Mouse (Mus musculus): ENCODE data around the gene Rras2. TPM values are rescaled to one million over a fixed set of nuclear protein-coding genes. Genes with fewer than 3 reads are reported as not detected.

Gene Rras2
- total and polyA plus RNA-seq, 2 experiments: 6.0 to 18.3 TPM

GRCm38 (mm10) chr7:114020057-114020703, 97.4 kb downstream of the Rras2 start:
- no peak for DNase-seq (ENCODE audit: extremely low read depth, low read depth, low spot score)
- no peaks in the 10 kb centered on the region for H3K27me3 ChIP-seq (ENCODE audit: control insufficient read depth, insufficient read depth, low read length)
- H3K36me3 ChIP-seq (ENCODE audit: control insufficient read depth, insufficient read depth, low read length): no peaks in the 10 kb centered on the region
- no peaks in the 10 kb centered on the region for H3K79me2 ChIP-seq (ENCODE audit: control insufficient read depth, insufficient read depth, low read length)
- H3K4me3 ChIP-seq (ENCODE audit: insufficient read depth, low read depth, low read length): peak overlapping the region; percentile 50
- no peak overlapping the region for H3K27ac ChIP-seq (replicated peaks; ENCODE audit: insufficient read depth, low read depth, low read length)
- H3K9ac ChIP-seq (ENCODE audit: low read depth, low read length): peak overlapping the region; percentile 77
- TF ChIP-seq CTCF (IDR thresholded peaks at IDR 0.05; ENCODE audit: low read depth, low read length) (no peak), POLR2A (IDR thresholded peaks at IDR 0.05; ENCODE audit: extremely low read depth, insufficient read depth, low read length) (no peak)
- WGBS: 18% methylated on average over 11 of the region's 11 CpGs
- H3K4me1 ChIP-seq (ENCODE audit: control insufficient read depth, insufficient read depth, low read length): peaks cover 6% of the 10 kb centered on the region

DNA sequence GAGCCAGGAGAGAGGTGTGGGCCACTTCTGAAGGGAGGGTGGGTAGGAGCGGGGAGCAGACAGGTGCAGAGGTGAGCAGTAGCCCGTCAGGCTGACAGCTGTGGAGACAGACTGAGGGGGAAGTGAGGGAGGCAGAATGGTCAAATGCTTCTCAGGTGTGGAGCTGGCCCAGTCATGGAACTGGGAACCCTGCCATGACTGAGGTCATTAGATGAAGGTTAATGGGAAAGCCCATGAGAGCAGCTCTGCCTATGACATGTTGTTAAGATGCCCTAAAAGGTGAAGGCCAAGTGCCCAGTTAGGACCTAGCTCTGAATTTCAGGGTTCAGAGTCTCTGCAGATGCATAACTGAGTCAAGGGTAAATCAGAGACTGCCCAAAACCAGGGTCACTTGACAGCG, 98.7 kb downstream of the Rras2 start:
- no peaks in the 10 kb centered on the region for H3K79me2 ChIP-seq (ENCODE audit: control insufficient read depth, insufficient read depth, low read length)
- no peak for TF ChIP-seq CTCF (IDR thresholded peaks at IDR 0.05; ENCODE audit: low read depth, low read length)
- TF ChIP-seq POLR2A (IDR thresholded peaks at IDR 0.05; ENCODE audit: extremely low read depth, insufficient read depth, low read length): no peak
- no peaks in the 10 kb centered on the region for H3K36me3 ChIP-seq (ENCODE audit: control insufficient read depth, insufficient read depth, low read length)
- no peak for DNase-seq (ENCODE audit: extremely low read depth, low read depth, low spot score)
- peaks cover 6% of the 10 kb centered on the region for H3K4me1 ChIP-seq (ENCODE audit: control insufficient read depth, insufficient read depth, low read length)
- no peak overlapping the region for H3K9ac ChIP-seq (ENCODE audit: low read depth, low read length)
- 84% methylated on average over 3 of the region's 3 CpGs for WGBS
- H3K27ac ChIP-seq (replicated peaks; ENCODE audit: insufficient read depth, low read depth, low read length): no peak overlapping the region
- no peak overlapping the region for H3K4me3 ChIP-seq (ENCODE audit: insufficient read depth, low read depth, low read length)
- no peaks in the 10 kb centered on the region for H3K27me3 ChIP-seq (ENCODE audit: control insufficient read depth, insufficient read depth, low read length)

DNA sequence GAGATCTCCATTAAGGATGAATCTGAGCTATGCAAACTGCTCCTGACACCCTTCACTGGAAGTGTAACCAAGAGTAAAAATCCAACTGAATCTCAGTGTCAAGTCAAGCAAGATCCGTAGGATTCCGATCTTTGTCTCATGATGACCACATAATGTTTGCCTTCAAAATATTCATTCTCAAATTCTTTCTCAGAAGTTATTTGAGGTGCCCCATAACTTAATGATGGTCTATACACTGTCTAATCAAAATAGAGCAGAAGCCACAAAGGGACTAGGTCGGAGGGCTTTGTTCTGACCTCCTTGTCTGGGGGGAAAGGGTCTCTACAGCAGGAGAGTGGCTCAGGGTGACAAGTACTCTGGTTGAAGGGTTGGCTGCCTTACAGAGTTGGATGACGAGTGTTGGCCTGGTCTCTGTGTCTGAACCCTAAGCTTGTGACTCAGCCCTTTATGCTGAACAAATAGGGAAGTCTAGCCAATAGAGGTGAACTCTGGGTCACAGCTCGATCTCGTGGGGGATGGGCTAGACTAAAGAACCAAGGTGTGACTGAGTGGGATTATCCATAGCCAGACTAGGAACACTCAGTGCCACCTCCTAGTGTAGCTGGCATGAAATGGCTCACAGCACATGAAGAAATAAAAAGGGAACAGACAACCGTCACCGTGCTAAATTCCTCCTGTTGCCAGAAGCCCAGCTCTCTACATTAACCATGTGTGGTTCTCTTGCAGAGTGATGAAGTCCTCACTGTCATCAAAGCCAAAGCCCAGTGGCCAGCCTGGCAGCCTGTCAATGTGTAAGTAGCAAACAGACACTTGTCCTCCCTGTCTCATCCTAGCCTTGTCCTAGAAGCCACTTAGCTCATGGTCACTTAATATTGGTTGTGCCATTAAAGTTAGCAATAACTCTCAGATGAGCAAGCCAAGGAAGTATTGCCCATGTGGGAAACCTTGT, 101.3 kb downstream of the Rras2 start:
- no peak for TF ChIP-seq CTCF (IDR thresholded peaks at IDR 0.05; ENCODE audit: low read depth, low read length)
- TF ChIP-seq POLR2A (IDR thresholded peaks at IDR 0.05; ENCODE audit: extremely low read depth, insufficient read depth, low read length): no peak
- Histone ChIP-seq H3K27me3 (ENCODE audit: control insufficient read depth, insufficient read depth, low read length) (no peaks in the 10 kb centered on the region), H3K4me1 (ENCODE audit: control insufficient read depth, insufficient read depth, low read length) (peaks cover 6% of the 10 kb centered on the region), H3K4me3 (ENCODE audit: insufficient read depth, low read depth, low read length) (no peak overlapping the region), H3K27ac (replicated peaks; ENCODE audit: insufficient read depth, low read depth, low read length) (no peak overlapping the region), H3K79me2 (ENCODE audit: control insufficient read depth, insufficient read depth, low read length) (no peaks in the 10 kb centered on the region), H3K9ac (ENCODE audit: low read depth, low read length) (no peak overlapping the region), H3K36me3 (ENCODE audit: control insufficient read depth, insufficient read depth, low read length) (no peaks in the 10 kb centered on the region)
- peak; percentile 63 for DNase-seq (ENCODE audit: extremely low read depth, low read depth, low spot score)
- WGBS: 55% methylated on average over 8 of the region's 8 CpGs

- TF ChIP-seq POLR2A (IDR thresholded peaks at IDR 0.05; ENCODE audit: extremely low read depth, insufficient read depth, low read length) (no peak), CTCF (IDR thresholded peaks at IDR 0.05; ENCODE audit: low read depth, low read length) (no peak)
- Histone ChIP-seq H3K79me2 (ENCODE audit: control insufficient read depth, insufficient read depth, low read length) (no peaks in the 10 kb centered on the region), H3K36me3 (ENCODE audit: control insufficient read depth, insufficient read depth, low read length) (no peaks in the 10 kb centered on the region), H3K4me1 (ENCODE audit: control insufficient read depth, insufficient read depth, low read length) (peaks cover 4% of the 10 kb centered on the region), H3K27me3 (ENCODE audit: control insufficient read depth, insufficient read depth, low read length) (no peaks in the 10 kb centered on the region), H3K27ac (replicated peaks; ENCODE audit: insufficient read depth, low read depth, low read length) (no peak overlapping the region), H3K4me3 (ENCODE audit: insufficient read depth, low read depth, low read length) (no peak overlapping the region), H3K9ac (ENCODE audit: low read depth, low read length) (no peak overlapping the region)
- WGBS: 54% methylated on average over 9 of the region's 9 CpGs
- no peak for DNase-seq (ENCODE audit: extremely low read depth, low read depth, low spot score)
These were observed 105.7 kb downstream of the Rras2 start for GRCm38 (mm10) chr7:114011726-114012443.

DNA sequence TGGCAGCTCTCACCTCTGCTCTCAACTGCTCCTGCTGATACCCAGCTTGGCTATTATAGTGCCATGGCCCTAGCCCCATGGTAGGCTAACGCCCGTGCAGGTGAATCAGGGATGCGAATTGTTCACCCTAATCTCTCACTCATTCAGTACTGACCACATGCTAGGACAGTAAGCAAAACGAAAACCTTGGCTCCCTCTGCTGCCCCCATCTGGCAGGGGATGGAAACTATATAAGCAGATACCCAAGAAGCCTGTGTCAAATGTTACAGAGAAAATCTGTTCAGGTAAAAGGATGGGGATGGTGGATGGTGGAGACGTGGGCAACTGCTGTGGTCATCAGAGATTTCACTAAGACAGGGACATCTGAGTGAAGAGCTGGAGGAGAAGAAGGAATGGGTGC, 110.0 kb downstream of the Rras2 start:
- no peaks in the 10 kb centered on the region for H3K79me2 ChIP-seq (ENCODE audit: control insufficient read depth, insufficient read depth, low read length)
- H3K27me3 ChIP-seq (ENCODE audit: control insufficient read depth, insufficient read depth, low read length): no peaks in the 10 kb centered on the region
- no peak overlapping the region for H3K4me3 ChIP-seq (ENCODE audit: insufficient read depth, low read depth, low read length)
- 54% methylated on average over 5 of the region's 5 CpGs for WGBS
- no peak overlapping the region for H3K27ac ChIP-seq (replicated peaks; ENCODE audit: insufficient read depth, low read depth, low read length)
- no peaks in the 10 kb centered on the region for H3K36me3 ChIP-seq (ENCODE audit: control insufficient read depth, insufficient read depth, low read length)
- peak; percentile 39 for DNase-seq (ENCODE audit: extremely low read depth, low read depth, low spot score)
- no peaks in the 10 kb centered on the region for H3K4me1 ChIP-seq (ENCODE audit: control insufficient read depth, insufficient read depth, low read length)
- TF ChIP-seq POLR2A (IDR thresholded peaks at IDR 0.05; ENCODE audit: extremely low read depth, insufficient read depth, low read length): no peak
- peak; percentile 50 for TF ChIP-seq CTCF (IDR thresholded peaks at IDR 0.05; ENCODE audit: low read depth, low read length)
- no peak overlapping the region for H3K9ac ChIP-seq (ENCODE audit: low read depth, low read length)

Data from liver, adult 2 months (tissue).